Mouse (Mus musculus): ENCODE data around the gene 1700012P22Rik. TPM values are rescaled to one million over a fixed set of nuclear protein-coding genes. Genes with fewer than 3 reads are reported as not detected.

Gene 1700012P22Rik
- total RNA-seq (2023), result not detected

GRCm38 (mm10) chr4:144438672-144439071, at the start of gene 1700012P22Rik:
1700012P22Rik (minus strand) TSS chr4:144438772.

GRCm38 (mm10) chr4:144463656-144464055, 25.1 kb upstream of the 1700012P22Rik start, which contains the start of gene Aadacl3:
Aadacl3 (minus strand) TSS chr4:144463756.

GRCm38 (mm10) chr4:144453217-144453616, 14.6 kb upstream of the 1700012P22Rik start, which contains the start of gene Gm9944:
Gm9944 (minus strand) TSS chr4:144453317.

GRCm38 (mm10) chr4:144408290-144408689, 30.3 kb downstream of the 1700012P22Rik start, which contains the start of gene Pramef12:
Pramef12 (minus strand) TSS chr4:144408464.

GRCm38 (mm10) chr4:144377911-144378310, 60.7 kb downstream of the 1700012P22Rik start, which contains the start of gene Pramef20:
Pramef20 (minus strand) TSS chr4:144377933.

Other genes starting within 250 kb of the 1700012P22Rik start
- not detected for gene Oog2, start 248.1 kb downstream of the 1700012P22Rik start, total RNA-seq (2023)
- gene C87977, start 225.5 kb downstream of the 1700012P22Rik start, total RNA-seq (2023), result not detected
- gene Pramel5, start 158.3 kb downstream of the 1700012P22Rik start, total RNA-seq (2023), result not detected
- gene Gm13128, start 108.5 kb downstream of the 1700012P22Rik start, total RNA-seq (2023), result not detected
- gene Gm13119, start 80.8 kb downstream of the 1700012P22Rik start, total RNA-seq (2023), result not detected
- not detected for gene Pramef20, start 60.8 kb downstream of the 1700012P22Rik start, total RNA-seq (2023)
- gene Pramef12, start 30.3 kb downstream of the 1700012P22Rik start, total RNA-seq (2023), result not detected
- gene Gm9944, start 14.5 kb upstream of the 1700012P22Rik start, total RNA-seq (2023), result not detected
- not detected for gene Aadacl3, start 25.0 kb upstream of the 1700012P22Rik start, total RNA-seq (2023)
- gene 9430007A20Rik, start 81.0 kb upstream of the 1700012P22Rik start, total RNA-seq (2023), result not detected
- not detected for gene Gm13124, start 126.4 kb upstream of the 1700012P22Rik start, total RNA-seq (2023)
- not detected for gene Aadacl4, start 174.9 kb upstream of the 1700012P22Rik start, total RNA-seq (2023)
- gene Gm436, start 247.6 kb upstream of the 1700012P22Rik start, total RNA-seq (2023), result not detected